Mouse (Mus musculus) brain, embryonic 14.5 days (tissue): ENCODE data around the gene Wfdc18.

ENCODE experiments used
- CTCF ChIP-seq: fragments of 200-500 bp; IDR thresholded peaks from 2 replicates; pipeline ENCODE4 v1.5.1; 2012; ENCODE audit warnings: inconsistent platforms, mild to moderate bottlenecking, moderate library complexity, borderline replicate concordance; ENCODE audit not compliant: insufficient read depth, insufficient read length; ENCODE audit errors: extremely low read depth
- POLR2A ChIP-seq: fragments of 200-500 bp; IDR thresholded peaks from 2 replicates; pipeline ENCODE4 v1.6.1; 2012; ENCODE audit warnings: mild to moderate bottlenecking, inconsistent platforms, borderline replicate concordance; ENCODE audit not compliant: poor library complexity, insufficient read depth, insufficient read length, severe bottlenecking; ENCODE audit errors: extremely low read depth

GRCm38 (mm10) chr11:83708715-83709114, at the start of gene Wfdc18:
- TF ChIP-seq CTCF (no peak), POLR2A (no peak)
